Mouse (Mus musculus) small intestine, adult 2 months (tissue): ENCODE data around the gene 4430402I18Rik.

Experiments
- CTCF ChIP-seq: fragments of 200-500 bp; IDR thresholded peaks from 2 replicates; pipeline ENCODE4 v1.5.1; 2012; ENCODE audit warnings: low read depth, mild to moderate bottlenecking, control low read depth, inconsistent platforms, low read length, moderate library complexity, mixed read lengths; ENCODE audit not compliant: insufficient replicate concordance, insufficient read length; ENCODE audit errors: extremely low read depth
- POLR2A ChIP-seq: fragments of 200-500 bp; IDR thresholded peaks from 2 replicates; pipeline ENCODE4 v1.6.1; 2012; ENCODE audit warnings: low read depth, mild to moderate bottlenecking, control low read depth, inconsistent platforms, low read length, moderate library complexity

GRCm38 (mm10) chr19:28940135-28940874 lies 27.3 kb downstream of the 4430402I18Rik start:
- TF ChIP-seq CTCF (no peak), POLR2A (no peak)
